Mouse (Mus musculus) lung, adult 2 months (tissue): ENCODE results near the gene Pecr.

Experiments used
- CTCF ChIP-seq: fragments of 200-500 bp; IDR thresholded peaks from 2 replicates; pipeline ENCODE4 v1.5.1; 2011; ENCODE audit warnings: mild to moderate bottlenecking, low read length, control low read depth; ENCODE audit not compliant: insufficient read depth
- POLR2A ChIP-seq: fragments of 200-500 bp; IDR thresholded peaks from 2 replicates; pipeline ENCODE4 v1.6.1; 2011; ENCODE audit warnings: low read depth, mild to moderate bottlenecking, control low read depth, low read length, borderline replicate concordance; ENCODE audit errors: extremely low read depth

DNA sequence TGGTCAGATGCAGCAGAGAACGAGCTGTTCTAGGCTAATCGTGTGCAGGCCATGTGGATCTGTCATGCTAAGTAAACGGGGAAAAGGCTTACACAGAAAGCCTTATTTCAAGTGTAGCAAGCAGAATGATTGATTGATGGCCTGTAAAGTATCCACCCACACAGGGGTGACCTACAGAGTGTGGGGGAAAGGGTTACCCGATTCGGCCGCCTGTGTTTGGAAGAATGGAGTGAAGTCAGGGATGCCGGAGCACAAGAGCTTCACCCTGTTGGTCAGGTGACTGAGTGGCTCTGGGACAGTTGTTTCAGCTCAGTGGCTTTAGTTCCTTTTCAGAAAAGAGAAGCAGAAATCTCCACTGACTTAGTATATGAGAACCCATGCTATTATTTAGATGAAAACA lies 32.8 kb upstream of the Pecr start:
- TF ChIP-seq CTCF (no peak), POLR2A (no peak)
